Mouse (Mus musculus) limb, embryonic 13.5 days (tissue): ENCODE results near the gene Limch1. TPM values are rescaled to one million over a fixed set of nuclear protein-coding genes. Genes with fewer than 3 reads are reported as not detected.
A peak's percentile ranks its signal among the peaks of the same experiment; 100 is the strongest.

Source experiments
- ATAC-seq: fragments of 200-750 bp; cut with Nextera tagmentation; 2 replicates; pipeline ENCODE4 v1.8.0; 2017; ENCODE audit warnings: low read depth, moderate number of reproducible peaks, moderate TSS enrichment; ENCODE audit not compliant: low FRiP score
- H3K27ac ChIP-seq: fragments of 300-500 bp; sonication (generic); 2 replicates; pipeline ENCODE4 v1.5.1; 2015; ENCODE audit warnings: inconsistent platforms, mild to moderate bottlenecking, moderate library complexity
- H3K27me3 ChIP-seq: fragments of 300-500 bp; sonication (generic); 2 replicates; pipeline ENCODE4 v1.6.1; 2015; ENCODE audit warnings: mild to moderate bottlenecking, inconsistent platforms
- H3K36me3 ChIP-seq: fragments of 300-500 bp; sonication (generic); 2 replicates; pipeline ENCODE4 v1.6.1; 2015; ENCODE audit warnings: inconsistent platforms, mild to moderate bottlenecking, moderate library complexity
- H3K4me1 ChIP-seq: fragments of 300-500 bp; sonication (generic); 2 replicates; pipeline ENCODE4 v1.6.1; 2015; ENCODE audit warnings: inconsistent platforms
- H3K4me2 ChIP-seq: fragments of 300-500 bp; sonication (generic); replicated peaks from 2 replicates; pipeline ENCODE4 v1.6.1; 2015; ENCODE audit warnings: inconsistent platforms, mild to moderate bottlenecking, moderate library complexity
- H3K4me3 ChIP-seq: fragments of 300-500 bp; sonication (generic); 2 replicates; pipeline ENCODE4 v1.5.1; 2015; ENCODE audit warnings: moderate library complexity, mild to moderate bottlenecking, inconsistent platforms
- H3K9ac ChIP-seq: fragments of 300-500 bp; sonication (generic); 2 replicates; pipeline ENCODE4 v1.6.1; 2015; ENCODE audit warnings: mild to moderate bottlenecking, inconsistent platforms
- H3K9me3 ChIP-seq: fragments of 300-500 bp; sonication (generic); 2 replicates; pipeline ENCODE4 v1.6.1; 2016; ENCODE audit warnings: inconsistent platforms
- WGBS: fragments of 180-500 bp; shearing (Covaris S2); methylation state at CpG from one replicate; pipeline ENCODE4 v1.1.7; 2015; 5-methylcytosine and 5-hydroxymethylcytosine counted together
- polyA plus RNA-seq: library from polyadenylated mRNA; unstranded; fragments of >200 nt; fragmentation: Nextera tagmentation; extraction: Ambion mirVana; gene quantifications from 2 replicates; pipeline ENCODE4 v1.2.1, GENCODE M21; 2015

Gene Limch1
- polyA plus RNA-seq, 1 experiment from 2014 or later, result 82.0 TPM

DNA sequence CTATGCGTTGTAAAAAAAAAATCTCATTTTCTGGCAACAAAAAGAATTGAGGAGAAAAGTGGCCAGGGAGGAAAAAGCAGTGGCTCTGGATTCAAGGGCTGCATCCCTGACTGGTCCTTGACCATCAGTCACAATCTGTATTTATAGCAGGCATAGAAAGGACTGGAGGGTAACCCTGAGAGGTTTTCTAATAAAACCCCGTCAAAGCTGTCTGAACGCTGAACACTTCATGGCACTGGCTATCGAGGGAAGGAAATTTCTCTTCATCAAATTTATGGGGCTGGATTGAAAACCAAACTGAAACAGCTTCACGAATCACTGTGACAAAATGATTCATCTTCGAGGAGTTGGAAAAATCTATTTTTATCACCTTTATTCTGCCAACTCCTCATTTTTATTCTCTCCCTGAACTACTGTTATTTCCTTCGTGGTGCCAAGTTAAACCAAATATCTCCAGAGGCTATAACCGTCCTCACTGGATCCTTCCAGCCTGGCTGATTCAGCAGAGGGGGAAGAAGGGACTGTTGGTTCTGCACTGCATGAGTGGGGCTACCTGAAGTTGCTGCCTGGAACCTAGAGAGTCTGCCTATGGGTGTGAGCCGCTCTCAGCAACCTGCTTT lies 153.3 kb downstream of the Limch1 start:
- peaks cover 20% of the 10 kb centered on the region for H3K4me1 ChIP-seq
- H3K27ac ChIP-seq, result no peak overlapping the region
- no peaks in the 10 kb centered on the region for H3K9me3 ChIP-seq
- no peak overlapping the region for H3K9ac ChIP-seq
- H3K27me3 ChIP-seq, result no peaks in the 10 kb centered on the region
- no peak overlapping the region for H3K4me2 ChIP-seq
- no peak for ATAC-seq
- no peaks in the 10 kb centered on the region for H3K36me3 ChIP-seq
- WGBS, result 62% methylated on average over 9 of the region's 9 CpGs
- no peak overlapping the region for H3K4me3 ChIP-seq

DNA sequence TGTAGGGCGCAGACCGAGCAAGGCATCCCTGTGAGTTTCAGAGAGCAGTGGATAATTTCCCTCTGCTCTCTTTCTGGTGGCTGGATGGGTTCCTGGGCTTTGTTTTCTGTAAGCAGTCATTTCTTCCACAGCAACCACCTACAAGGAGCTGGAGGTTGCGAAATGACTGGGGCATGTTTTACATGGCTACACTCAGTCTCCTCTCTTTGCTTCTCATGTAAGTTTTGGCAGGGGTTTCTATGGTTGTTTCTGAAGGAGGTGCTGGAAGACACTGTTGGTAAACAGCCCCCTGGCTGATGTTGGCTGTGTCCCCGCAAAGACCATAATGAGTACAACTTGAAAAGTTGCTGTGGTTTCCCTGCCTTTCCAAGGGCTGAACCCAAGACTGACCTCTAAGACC lies 155.5 kb downstream of the Limch1 start:
- H3K36me3 ChIP-seq, result no peaks in the 10 kb centered on the region
- no peak overlapping the region for H3K4me2 ChIP-seq
- peaks cover 30% of the 10 kb centered on the region for H3K4me1 ChIP-seq
- no peak for ATAC-seq
- no peak overlapping the region for H3K27ac ChIP-seq
- H3K9me3 ChIP-seq, result no peaks in the 10 kb centered on the region
- no peak overlapping the region for H3K9ac ChIP-seq
- WGBS, result 90% methylated on average over 4 of the region's 4 CpGs
- H3K27me3 ChIP-seq, result no peaks in the 10 kb centered on the region
- no peak overlapping the region for H3K4me3 ChIP-seq

DNA sequence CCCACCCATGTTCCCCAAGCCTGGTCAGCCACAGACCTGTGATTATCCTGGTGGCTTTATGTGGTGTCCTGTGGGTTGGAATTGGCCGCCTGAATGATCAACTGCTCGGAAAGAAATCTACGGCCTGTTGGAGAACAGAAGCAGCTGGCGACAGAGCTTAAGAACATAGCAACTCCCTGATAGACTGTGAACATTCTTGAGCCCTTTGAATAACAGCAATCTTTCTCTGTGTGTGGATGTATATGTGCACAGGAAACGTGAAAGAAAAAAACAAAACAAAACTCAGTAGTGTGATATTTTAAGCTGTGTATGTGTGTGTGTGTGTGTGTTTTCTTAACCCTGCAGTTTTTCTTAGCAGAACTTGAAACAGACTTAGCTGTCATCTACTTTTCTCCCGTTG lies 159.2 kb downstream of the Limch1 start:
- Histone ChIP-seq H3K27ac (peak overlapping the region; percentile 48; the same call in 1 of the 2 replicates), H3K27me3 (no peaks in the 10 kb centered on the region), H3K4me2 (no peak overlapping the region), H3K4me1 (peaks cover 15% of the 10 kb centered on the region), H3K9ac (no peak overlapping the region), H3K36me3 (no peaks in the 10 kb centered on the region), H3K9me3 (no peaks in the 10 kb centered on the region), H3K4me3 (no peak overlapping the region)
- 62% methylated on average over 6 of the region's 6 CpGs for WGBS
- ATAC-seq, result no peak

DNA sequence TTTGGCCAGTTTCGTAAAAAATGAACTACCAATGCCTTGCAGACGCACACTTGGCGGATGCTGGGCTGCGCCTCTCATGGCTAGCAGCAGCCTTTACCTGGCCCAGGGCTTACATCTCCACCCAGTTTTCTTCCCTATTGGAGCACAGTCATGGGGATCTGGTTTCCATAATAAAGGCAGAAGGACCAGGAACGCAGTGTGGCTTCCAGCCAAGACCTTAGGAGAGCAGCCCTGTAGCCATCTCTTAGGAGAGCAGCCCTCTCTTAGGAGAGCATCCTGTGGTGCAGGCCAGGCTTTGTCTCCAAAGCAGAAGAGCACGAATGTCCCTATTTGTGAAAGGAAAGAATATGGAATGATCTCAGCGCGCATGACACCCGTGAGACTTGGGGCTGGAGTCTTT lies 163.3 kb downstream of the Limch1 start:
- Histone ChIP-seq H3K4me3 (no peak overlapping the region), H3K36me3 (no peaks in the 10 kb centered on the region), H3K9ac (no peak overlapping the region), H3K4me2 (no peak overlapping the region), H3K27ac (no peak overlapping the region), H3K4me1 (peaks cover 15% of the 10 kb centered on the region), H3K27me3 (no peaks in the 10 kb centered on the region), H3K9me3 (peaks cover 3% of the 10 kb centered on the region; the same call in 1 of the 2 replicates)
- WGBS, result 74% methylated on average over 9 of the region's 9 CpGs
- ATAC-seq, result peak; percentile 48; the same call in 1 of the 2 replicates

DNA sequence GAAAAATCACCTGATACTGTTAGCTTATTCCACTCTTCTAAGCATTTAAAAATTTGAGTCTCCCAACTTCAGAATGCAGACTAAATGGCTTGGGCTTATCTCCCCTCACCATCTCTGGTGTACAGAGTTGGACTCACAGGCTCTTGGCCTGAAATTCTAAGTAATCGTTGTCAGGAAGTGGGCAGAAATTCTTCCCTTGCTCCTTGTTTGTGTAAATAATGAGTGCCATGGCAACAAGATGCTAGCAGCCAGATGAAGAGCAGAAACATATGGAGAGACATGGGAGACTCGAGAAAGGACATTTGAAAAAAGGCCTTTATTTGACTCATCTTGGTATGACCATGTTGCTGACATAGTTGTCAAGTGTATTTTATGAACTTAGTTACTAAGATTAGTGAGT lies 164.3 kb downstream of the Limch1 start:
- Histone ChIP-seq H3K27ac (no peak overlapping the region), H3K27me3 (no peaks in the 10 kb centered on the region), H3K4me2 (no peak overlapping the region), H3K9me3 (peaks cover 3% of the 10 kb centered on the region; the same call in 1 of the 2 replicates), H3K9ac (no peak overlapping the region), H3K4me3 (no peak overlapping the region), H3K36me3 (no peaks in the 10 kb centered on the region), H3K4me1 (peaks cover 17% of the 10 kb centered on the region)
- 47% methylated on average over 2 of the region's 2 CpGs for WGBS
- no peak for ATAC-seq

DNA sequence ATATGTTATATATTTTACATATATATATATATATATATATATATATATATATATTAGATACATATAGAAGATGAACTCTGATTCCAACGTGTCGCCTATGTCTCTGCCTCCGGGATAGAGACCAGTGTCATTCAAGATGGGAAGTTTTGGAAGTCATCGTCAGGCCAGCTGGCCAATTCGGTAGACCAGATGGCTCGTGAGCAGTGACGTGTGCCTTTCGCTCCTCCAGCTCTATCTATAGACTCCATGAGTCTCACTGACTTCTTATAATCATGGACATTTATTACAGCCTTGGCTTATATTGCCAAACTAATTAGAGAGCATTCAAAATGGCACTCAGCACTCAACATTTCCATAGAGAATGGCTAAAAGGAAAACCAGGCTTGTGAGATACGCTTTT lies 165.0 kb downstream of the Limch1 start:
- H3K36me3 ChIP-seq, result no peaks in the 10 kb centered on the region
- H3K4me2 ChIP-seq, result no peak overlapping the region
- no peaks in the 10 kb centered on the region for H3K27me3 ChIP-seq
- 94% methylated on average over 9 of the region's 9 CpGs for WGBS
- H3K9ac ChIP-seq, result no peak overlapping the region
- peaks cover 17% of the 10 kb centered on the region for H3K4me1 ChIP-seq
- H3K9me3 ChIP-seq, result peaks cover 3% of the 10 kb centered on the region; the same call in 1 of the 2 replicates
- H3K27ac ChIP-seq, result no peak overlapping the region
- no peak overlapping the region for H3K4me3 ChIP-seq
- ATAC-seq, result no peak

DNA sequence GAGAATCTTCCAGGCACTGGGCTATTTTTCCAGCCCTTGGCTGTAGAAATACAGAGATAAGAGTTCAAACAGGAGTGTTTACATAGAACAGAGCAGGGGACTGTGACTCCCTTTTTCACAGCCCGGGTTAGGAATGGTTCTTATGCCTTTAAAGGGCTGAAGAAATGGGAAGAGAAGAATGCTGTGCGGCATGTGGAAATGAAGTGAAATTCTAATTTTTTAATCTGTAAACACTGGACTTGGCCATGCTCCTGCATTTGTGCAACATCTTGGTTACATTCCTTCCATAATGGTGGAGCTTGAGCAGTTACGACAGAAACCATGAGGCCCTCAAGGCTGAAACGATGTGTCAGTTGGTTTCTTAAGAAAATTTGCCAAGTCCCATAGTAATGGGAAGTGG lies 165.4 kb downstream of the Limch1 start:
- Histone ChIP-seq H3K4me2 (no peak overlapping the region), H3K9ac (no peak overlapping the region), H3K9me3 (peaks cover 3% of the 10 kb centered on the region; the same call in 1 of the 2 replicates), H3K4me1 (peaks cover 22% of the 10 kb centered on the region), H3K4me3 (no peak overlapping the region), H3K27me3 (no peaks in the 10 kb centered on the region), H3K27ac (no peak overlapping the region), H3K36me3 (no peaks in the 10 kb centered on the region)
- no peak for ATAC-seq
- WGBS, result 90% methylated on average over 4 of the region's 4 CpGs

DNA sequence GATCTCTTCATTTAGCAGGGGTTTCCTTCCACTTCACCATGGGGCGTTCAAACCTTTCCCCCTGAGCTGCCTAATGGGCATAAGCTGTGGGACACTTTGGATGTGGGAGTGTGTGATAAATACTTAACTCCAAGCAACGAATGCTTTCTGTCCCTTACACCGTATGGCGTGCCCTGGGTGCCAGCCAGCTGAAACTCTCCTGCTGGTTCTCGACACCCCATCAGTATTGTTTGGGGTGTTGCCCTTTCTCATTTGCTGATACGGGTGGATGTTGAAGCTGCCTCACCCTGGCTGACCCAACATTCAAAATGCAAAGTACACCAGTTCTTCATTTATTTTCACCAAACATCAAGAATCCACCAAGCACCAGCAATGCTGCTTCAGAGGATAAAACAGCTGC lies 168.2 kb downstream of the Limch1 start:
- H3K27ac ChIP-seq, result no peak overlapping the region
- 69% methylated on average over 6 of the region's 6 CpGs for WGBS
- peaks cover 3% of the 10 kb centered on the region; the same call in 1 of the 2 replicates for H3K9me3 ChIP-seq
- H3K4me3 ChIP-seq, result no peak overlapping the region
- no peaks in the 10 kb centered on the region for H3K27me3 ChIP-seq
- H3K4me1 ChIP-seq, result peaks cover 44% of the 10 kb centered on the region
- no peak overlapping the region for H3K4me2 ChIP-seq
- H3K36me3 ChIP-seq, result no peaks in the 10 kb centered on the region
- ATAC-seq, result no peak
- no peak overlapping the region for H3K9ac ChIP-seq

DNA sequence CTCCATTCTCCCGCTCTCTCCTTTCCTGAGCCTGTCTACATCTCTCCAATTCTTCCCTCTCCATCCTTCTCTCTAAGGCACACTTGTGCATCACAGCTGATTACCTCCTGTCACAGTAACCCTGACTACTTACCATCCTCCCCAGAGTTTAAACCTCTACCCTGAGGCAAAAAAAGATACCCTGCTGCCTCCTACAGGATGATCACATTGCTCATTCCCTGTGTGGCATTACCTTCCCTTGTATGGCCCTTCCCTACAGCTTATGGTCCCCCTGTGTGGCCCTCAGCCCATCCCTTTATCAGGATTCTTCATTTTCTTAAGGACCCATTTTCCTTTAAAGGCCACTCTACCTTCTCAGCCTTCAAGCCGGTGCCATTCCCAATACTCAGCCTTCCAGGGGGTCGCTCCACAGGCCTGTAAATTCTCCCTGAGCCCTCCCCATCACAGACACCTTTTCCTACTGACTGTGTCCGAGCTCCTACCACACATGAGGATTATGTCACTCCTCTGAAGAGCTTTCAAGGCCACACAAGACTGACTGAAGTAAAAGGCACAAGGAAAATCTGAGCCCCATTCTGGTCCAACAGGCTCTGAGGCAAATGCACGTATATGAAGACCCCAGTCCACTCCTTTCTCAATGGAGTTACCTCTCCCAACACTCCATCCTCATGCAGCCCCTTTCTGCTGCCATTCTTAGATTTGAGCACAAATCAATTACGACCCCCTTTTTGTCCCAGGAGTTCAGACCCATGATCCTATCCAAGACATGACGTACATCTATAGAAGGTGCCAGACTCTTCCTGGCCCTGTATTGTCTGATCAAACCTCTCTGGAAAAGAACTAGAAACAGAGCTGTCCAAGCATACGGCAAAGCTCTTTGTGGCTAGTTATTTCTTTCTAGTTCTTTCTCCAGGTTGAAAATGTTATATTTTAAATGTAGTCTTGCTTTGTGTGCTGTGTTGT lies 172.0 kb downstream of the Limch1 start:
- Histone ChIP-seq H3K36me3 (no peaks in the 10 kb centered on the region), H3K27me3 (no peaks in the 10 kb centered on the region), H3K4me2 (no peak overlapping the region), H3K9me3 (no peaks in the 10 kb centered on the region), H3K9ac (no peak overlapping the region), H3K27ac (no peak overlapping the region), H3K4me3 (no peak overlapping the region), H3K4me1 (peaks cover 50% of the 10 kb centered on the region)
- no peak for ATAC-seq
- 79% methylated on average over 8 of the region's 8 CpGs for WGBS

DNA sequence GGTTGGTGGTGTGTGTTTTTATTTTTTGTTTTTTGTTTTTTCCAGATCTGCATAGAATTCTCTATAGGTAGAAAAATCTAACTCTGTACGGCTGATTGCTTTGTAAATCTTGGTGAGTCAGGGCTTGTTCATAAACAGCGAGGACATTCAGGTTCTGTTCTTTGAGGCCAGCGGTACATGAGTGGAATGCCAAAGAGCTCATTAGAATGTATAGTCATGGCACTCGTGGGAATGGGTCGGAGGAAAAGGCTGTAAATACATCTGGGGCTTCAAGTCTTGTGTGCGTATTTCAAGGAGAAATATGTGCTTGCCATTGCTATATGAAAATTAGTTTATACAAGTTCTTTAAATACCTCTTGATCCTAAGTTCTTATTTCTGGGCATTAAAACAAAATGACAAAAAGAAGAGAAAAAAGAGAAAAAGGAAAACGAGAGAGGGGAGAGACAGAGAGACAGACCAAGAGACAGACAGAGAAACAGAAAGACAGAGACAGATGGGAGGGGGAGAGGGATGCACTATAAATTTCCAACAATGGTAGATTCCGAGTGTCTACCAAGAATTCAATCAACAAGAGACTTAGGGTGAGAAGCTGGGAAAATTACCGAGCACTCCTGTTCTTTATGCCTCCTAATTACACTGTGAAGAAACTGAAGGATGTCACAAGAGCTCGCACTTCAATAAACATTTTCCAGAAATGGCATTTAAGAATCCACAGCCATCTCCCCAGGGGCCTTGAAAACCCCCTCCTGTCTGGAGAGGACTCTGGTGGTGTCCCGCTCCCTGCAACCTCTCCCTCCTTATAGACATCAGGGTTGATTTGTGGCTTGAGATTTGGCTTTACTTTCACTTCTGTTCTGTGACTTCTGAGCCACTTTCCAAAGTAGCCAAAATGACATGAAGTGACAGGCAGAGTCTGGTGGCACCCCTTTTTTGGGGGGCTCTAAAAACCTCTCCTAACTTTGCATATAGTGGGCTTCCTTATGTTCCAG lies 173.0 kb downstream of the Limch1 start:
- 41% methylated on average over 11 of the region's 11 CpGs for whole genome bisulfite sequencing
- Histone ChIP-seq H3K27ac (0 out of 2 replicates have a peak overlapping the region, but pooled peaks have one; percentile 22), H3K36me3 (no peaks in the 10 kb centered on the region), H3K4me3 (no peak overlapping the region), H3K4me2 (no peak overlapping the region), H3K4me1 (peaks cover 50% of the 10 kb centered on the region), H3K9ac (no peak overlapping the region), H3K27me3 (no peaks in the 10 kb centered on the region), H3K9me3 (no peaks in the 10 kb centered on the region)
- ATAC-seq, result no peak

DNA sequence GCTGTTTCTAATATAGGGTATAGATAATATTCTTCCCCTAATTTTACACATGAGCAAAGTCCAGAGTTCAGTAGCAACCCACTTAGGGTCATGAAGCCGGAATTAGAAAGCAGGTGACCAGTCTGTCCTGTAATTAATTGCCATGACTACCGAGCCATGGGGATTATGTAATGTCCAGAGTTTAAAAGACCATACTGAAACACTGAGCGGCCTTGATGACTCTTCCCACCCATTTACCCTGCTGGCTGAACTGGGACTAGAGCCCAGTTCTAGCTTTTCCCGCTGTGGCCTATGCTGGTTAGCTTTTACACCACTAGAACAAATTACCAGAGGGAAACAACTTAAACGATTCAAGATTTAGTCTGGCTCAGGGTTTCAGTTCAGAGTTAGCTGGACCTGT lies 177.0 kb downstream of the Limch1 start:
- Histone ChIP-seq H3K27me3 (no peaks in the 10 kb centered on the region), H3K9ac (no peak overlapping the region), H3K4me2 (no peak overlapping the region), H3K4me1 (peaks cover 28% of the 10 kb centered on the region), H3K4me3 (no peak overlapping the region), H3K9me3 (no peaks in the 10 kb centered on the region), H3K27ac (no peak overlapping the region), H3K36me3 (no peaks in the 10 kb centered on the region)
- ATAC-seq, result no peak
- WGBS, result 58% methylated on average over 5 of the region's 5 CpGs
